Mouse (Mus musculus): Measurements from ENCODE around the gene Tenm4. TPM values are rescaled to one million over a fixed set of nuclear protein-coding genes. Genes with fewer than 3 reads are reported as not detected.

Gene Tenm4
- total RNA-seq, 2 experiments from 2014 or later = 15.6 to 22.3 TPM

DNA sequence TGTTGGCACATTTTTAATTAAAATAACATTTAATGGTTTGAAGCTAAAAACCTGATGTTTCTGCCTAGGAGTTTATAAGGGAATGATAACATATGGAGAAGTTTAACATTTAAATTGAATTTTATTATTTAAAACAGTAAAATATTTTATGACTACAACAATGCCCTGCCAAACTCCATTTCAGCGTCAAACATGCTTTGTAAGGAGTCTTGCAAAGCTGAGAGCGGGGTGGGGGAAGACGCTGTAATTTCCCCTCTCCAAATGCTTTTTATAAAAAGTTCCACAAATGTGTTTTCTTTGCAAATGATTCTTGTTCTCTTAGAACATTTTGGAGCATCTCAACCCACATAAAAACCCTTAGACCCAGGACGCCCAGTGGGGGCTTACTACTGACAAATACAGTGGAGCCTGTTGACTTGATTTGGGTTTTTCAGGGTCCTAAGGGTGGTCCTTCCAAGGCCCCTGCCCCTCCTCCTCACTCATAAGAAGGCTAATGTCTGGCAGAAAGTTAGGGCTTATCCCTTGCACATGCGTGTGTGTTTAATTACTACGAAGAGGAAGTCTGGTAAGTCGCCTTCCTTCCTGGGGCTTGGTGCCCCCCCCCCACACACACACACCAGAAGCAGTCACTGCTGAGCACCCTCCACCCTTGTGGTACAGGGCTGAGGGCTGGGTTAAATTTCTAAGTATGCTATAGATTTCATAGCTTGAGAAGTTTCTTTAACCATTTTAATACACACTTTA, 563.4 kb downstream of the Tenm4 start:
- no peak for DNase-seq

- no peak for DNase-seq
Measured at GRCm38 (mm10) chr7:96740631-96741030, 569.6 kb downstream of the Tenm4 start.

DNA sequence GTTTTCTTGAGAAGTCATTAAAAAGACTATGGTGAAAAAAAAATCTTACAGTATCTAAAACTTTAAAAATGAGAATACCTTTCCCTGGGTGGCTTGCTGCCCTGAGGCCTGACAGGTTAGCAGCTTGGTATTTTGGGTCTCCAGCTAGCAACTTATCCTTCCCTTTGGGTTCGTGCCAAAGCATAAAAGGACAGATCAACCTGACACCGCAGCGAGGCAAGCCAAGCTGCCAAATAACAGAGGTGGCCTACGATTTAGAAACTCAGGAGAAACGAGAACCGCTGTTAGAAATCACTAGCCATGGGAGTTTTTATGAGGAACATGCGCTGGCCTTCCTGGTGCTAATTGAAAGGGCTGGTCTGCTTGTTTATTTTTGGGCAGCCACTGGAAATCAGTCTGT, 571.2 kb downstream of the Tenm4 start:
- DNase-seq = no peak

DNA sequence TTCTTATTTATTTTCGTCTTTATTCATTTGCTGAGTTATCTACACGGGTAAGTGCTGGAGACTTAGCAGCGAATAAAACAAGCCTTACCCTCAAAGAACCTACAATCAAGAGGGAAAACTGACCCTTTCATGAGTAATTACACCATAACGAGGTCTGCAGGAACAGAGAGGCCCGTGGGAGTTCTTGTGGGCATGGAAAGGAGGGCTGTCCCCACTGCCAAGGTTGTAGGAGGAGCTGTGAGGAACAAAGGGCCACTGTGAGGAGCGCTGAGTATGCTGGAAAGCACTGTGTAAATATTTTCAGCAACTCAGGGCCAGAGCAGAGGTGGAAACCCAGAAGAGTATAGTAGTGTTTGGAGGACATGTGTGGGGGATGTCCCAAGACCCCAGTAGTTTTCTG, 574.9 kb downstream of the Tenm4 start:
- DNase-seq = peak; percentile 45

DNA sequence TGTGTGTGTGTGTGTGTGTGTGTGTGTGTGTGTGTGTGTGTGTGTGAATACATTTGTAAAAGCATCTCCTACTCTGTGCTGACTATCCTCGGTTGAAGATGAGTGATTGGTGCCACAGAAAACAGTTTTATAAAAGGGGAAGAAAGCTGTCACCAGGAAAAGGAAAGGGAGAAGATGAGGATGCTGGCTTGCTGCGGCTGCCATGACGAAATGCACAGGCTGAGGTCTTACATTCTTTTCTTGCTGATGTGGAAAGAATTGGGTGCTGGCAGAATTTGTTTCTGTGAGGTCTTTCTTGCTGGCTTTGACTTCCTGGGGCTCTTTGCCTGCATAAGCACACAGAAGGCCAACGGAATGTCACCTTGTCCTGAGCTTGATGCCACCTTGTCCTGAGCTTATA, 575.7 kb downstream of the Tenm4 start:
- DNase-seq = no peak

GRCm38 (mm10) chr7:96748538-96749045, 577.5 kb downstream of the Tenm4 start:
- DNase-seq = no peak

DNA sequence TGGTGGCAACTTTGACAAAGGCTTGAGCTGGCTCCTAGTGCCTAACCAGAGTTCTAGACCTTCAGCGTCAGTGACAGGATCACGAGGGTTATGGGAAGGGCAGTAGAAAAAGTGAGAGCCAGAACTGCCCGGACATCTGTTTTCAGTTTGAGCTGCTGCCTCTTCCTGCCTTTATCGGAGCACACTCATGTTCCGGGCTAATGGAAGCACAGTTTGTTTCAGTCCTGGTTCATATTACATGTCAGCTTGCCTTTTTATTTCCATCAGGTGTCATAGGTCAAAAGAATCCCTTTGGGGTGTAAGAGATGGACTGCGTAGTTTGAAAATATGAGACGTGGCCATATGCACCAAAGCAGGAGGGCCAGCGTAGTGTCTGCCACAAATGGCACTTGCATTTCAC, 578.7 kb downstream of the Tenm4 start:
- DNase-seq = no peak

DNA sequence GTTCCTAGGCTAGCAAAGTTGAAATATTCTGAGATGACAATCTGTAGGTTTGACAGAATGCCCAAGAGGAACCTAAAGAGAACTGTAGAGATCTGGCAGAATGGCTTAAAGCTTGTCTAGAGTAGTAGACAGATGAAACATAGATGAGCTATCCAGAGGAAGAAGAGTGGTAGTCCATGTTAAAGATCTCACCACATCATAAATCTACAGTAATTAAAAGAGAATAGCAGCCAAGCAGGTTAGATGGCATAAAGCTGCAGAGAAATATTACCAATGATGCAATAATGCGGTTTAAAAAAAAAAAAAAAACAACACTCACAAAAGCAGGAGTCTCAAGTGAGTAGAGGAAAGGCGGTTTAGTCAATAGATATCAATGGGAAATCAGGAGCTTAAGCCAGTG, 580.2 kb downstream of the Tenm4 start:
- DNase-seq = no peak

GRCm38 (mm10) chr7:96752776-96753175, 581.7 kb downstream of the Tenm4 start:
- DNase-seq = no peak

- no peak for DNase-seq
Measured at GRCm38 (mm10) chr7:96753335-96754095, 582.5 kb downstream of the Tenm4 start.

GRCm38 (mm10) chr7:96754175-96754574, 583.1 kb downstream of the Tenm4 start:
- DNase-seq = no peak

DNA sequence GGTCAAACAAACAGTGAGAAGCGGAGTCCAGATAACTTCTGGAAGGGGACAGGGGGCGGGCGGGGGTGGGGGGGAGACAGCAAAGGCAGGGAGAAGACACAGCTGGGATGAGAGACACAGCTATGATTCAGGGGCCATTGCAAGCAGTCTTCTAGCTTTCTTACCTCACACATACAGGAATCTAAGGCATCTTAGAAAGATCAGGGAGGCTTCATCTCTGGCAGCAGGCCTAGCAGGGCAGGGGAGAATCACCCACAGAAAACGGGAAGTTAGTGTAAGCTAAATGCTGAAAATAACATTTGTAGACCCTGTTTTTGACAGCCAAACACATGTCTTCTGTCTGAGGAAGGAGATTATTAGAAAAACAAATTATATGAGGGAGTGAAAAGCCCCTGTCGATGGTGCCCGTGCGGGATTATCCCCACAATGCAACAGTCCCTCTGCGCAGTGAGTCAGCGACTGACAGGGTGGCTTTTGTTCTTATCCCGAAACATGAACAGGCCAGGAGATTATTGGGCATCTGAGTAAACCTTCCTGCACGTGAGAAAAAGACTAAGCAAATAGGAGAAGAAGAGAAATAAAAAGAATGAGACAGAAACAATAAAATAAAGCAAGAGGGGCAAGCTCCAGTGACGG, 584.5 kb downstream of the Tenm4 start:
- DNase-seq = no peak

- DNase-seq = peak; percentile 31
Measured at GRCm38 (mm10) chr7:96756104-96756742, 585.2 kb downstream of the Tenm4 start.

DNA sequence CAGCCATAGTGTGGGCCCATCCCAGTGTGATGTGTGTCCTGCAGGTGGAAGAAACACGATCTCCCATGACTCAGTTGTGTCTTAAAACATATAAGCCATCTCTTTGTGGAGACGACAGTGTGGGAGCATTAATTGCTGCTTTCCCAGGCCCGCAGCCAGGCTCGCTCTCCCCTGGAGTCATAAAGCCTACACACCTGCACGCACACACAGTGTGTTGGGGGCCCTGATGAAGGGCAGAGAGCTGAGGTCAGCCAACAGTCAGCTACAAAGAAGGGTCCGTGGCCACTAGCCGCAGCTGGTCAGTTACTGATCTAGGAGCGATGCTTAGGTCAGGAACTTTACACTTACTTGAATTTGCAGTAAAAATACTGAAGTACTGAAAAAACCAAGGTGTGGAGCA, 586.0 kb downstream of the Tenm4 start:
- DNase-seq = no peak

GRCm38 (mm10) chr7:96760208-96760607, 589.2 kb downstream of the Tenm4 start:
- DNase-seq = no peak

GRCm38 (mm10) chr7:96761151-96761550, 590.1 kb downstream of the Tenm4 start:
- no peak for DNase-seq

DNA sequence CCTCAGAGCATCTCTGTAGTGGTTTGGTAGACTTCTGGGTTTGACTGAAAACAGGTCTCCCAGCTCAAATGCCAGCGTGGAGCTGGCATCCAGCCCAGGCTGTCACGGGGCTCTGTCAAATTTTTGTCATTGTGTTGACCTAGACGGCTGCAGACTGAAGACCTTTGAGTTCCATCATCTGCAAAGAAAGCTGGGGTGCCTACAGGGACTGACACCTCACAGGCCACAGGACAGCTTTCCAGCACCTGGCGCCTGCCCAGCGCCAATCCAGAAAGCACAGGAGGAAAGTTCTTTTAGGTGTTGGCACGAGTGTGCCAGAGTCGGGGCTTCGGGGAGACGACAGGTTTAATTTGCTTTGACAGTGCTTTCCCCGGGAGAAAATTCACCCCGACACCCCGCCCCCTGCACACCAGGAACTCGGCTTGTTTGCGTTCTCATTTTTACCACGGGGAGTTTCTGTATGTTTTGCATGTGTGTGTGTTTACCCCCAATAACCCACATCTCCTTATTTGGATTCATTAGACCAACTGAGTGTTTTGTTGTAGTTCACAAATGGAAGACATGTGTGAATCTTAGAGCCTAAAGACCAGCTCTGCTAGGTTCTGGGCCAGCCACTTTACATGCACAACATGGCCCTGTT, 594.4 kb downstream of the Tenm4 start:
- DNase-seq = peak; percentile 74

DNA sequence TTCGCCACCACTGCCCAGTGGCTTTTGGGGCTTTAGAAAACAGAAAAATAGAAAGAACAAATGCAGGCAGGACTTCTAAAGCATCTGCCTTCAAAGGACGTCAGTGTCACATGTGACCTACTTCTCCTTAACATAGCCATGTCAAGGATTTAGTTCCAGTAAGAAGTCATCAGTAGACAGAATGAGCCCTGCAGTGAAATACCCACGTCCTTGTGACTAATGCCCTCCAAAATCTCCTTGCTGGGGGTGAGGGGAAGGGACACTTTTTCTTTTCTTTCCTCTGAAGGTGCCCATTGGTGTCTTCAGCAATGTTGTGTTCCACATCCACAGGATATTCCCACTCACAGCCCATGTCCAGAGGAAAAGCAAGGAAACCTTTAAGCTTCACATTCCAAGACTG, 596.0 kb downstream of the Tenm4 start:
- peak; percentile 20 for DNase-seq

- DNase-seq = no peak
Measured at GRCm38 (mm10) chr7:96768718-96769117, 597.7 kb downstream of the Tenm4 start.

DNA sequence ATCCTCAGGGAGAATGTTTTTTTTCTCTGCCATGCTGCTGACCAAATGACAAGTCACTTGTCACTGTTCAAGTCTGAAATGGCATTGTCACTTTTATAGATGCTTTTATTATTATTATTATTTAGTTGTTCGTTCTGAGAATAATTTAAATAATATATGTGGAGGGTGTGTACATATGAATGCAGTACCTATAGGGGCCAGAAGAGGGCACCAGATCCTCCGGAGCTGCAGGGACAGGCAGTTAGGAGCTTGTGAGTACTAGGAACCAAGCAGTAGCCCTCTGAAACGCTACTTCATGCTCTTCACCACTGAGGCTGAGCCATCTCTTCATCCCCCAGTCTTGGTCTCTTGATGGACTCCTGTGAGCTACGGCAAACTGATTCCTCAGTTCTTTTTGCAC, 598.7 kb downstream of the Tenm4 start:
- DNase-seq = peak; percentile 37

DNA sequence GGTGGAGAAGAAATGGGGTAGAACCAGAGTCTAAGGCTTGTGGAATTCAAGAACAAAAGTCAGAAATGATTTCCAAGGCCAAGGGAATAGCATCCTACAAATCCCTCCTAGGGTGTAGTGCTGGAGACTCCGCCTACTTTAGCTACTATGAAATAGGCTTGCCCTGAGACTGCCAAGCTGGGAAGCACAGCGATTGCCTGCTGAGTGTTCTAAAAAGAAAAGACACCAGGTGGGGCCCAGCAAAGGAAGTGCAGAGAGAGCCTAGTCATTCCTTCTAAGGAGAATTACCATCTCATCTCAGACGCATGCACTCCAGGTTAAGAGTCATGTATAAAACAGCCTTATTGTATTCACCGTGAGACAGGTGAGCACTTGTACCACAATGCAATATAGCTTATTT, 601.9 kb downstream of the Tenm4 start:
- DNase-seq = no peak

DNA sequence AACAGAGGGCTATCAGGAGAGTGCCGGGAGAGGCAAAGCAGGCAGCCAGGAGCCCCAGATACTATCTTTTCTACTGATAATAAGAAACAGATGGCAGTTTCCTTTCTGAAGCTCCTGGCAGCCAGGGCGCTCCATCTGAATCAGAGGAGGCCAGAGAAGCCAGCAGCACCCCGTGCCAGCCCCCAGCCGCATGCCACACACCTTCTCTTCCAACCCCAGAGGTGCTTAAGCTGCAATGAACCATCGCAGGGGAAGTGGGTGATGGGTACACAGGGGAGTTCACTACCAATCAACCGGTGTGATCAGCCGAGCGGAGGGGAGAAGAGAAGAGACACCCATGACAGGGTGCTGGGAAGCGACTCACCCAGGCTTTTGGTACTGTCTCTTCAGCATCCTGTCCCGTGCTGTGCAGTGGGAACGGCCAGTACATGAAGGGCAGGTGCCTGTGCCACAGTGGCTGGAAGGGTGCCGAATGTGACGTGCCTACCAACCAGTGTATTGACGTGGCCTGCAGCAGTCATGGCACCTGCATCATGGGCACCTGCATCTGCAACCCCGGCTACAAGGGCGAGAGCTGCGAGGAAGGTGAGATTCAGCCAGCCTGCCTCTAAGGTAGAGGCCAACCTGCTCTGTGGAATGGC, 602.7 kb downstream of the Tenm4 start:
- DNase-seq = no peak

Measured in adrenal gland, postnatal 10 days (tissue).